Mouse (Mus musculus) bone marrow, adult 2 months (tissue): ENCODE measurements around the gene Chst4.

ENCODE experiments used
- CTCF ChIP-seq: fragments of 200-500 bp; IDR thresholded peaks from 2 replicates; pipeline ENCODE4 v1.5.1; 2011; ENCODE audit warnings: low read length, control low read depth; ENCODE audit not compliant: control insufficient read depth, insufficient read depth
- POLR2A ChIP-seq: fragments of 200-500 bp; IDR thresholded peaks from 2 replicates; pipeline ENCODE4 v1.6.1; 2011; ENCODE audit warnings: low read depth, mild to moderate bottlenecking, control low read depth, low read length, borderline replicate concordance; ENCODE audit not compliant: control insufficient read depth

DNA sequence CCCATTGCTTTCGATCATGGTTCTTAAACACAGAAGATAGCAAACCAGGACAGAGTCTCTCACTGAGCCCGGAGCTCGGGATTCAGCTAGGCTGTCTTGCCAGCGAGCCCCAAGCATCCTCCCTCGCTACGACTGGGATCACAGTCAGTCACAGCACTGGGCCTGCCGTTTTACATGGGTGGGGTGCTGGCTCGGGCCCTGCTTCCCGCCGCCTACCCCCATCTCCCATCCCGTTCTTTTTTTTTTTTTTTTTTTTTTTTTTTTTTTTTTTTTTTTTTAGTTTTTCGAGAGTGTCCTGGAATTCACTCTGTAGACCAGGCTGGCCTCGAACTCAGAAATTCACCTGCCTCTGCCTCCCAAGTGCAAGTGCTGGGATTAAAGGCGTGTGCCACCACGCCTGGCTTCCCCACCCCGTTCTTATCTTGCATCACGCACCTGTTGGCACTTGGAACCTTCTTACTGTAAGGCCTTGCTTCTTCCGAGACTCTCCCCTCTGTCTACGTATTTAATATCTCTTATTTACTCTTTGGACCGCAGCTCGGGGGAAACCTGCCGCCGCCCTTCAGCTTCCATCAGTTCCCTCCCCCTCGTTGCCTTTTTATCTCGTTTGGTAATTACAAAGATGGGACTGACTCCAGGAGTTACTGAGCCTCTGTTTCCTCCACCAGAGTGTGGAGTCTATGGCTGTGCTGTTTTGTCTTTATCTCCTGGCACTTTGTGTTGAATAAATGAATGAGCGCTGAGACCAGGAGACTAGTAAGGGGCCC, 31.1 kb downstream of the Chst4 start:
- TF ChIP-seq POLR2A, result no peak
- TF ChIP-seq CTCF, result no peak
